Mouse (Mus musculus) heart, postnatal 25 days (tissue): ENCODE results near the gene Ppp2ca. TPM values are rescaled to one million over a fixed set of nuclear protein-coding genes. Genes with fewer than 3 reads are reported as not detected.

Experiments used
- DNase-seq: peaks from one replicate; pipeline ENCODE4 v3.0.0; 2022; ENCODE audit warnings: low spot score
- intact Hi-C: fragments of 180-260 bp; cut with DNase I; formaldehyde crosslinking; loops from one replicate; pipeline ENCODE4 v1.15.1; 2025
- total RNA-seq, 2 experiments: library from RNA; stranded (reverse); gene quantifications; 2 replicates each; pipeline ENCODE4 v1.2.3; 2021

The Ppp2ca gene
- total RNA-seq = 10 to 100 TPM; 50.8 to 55.6 TPM

DNA sequence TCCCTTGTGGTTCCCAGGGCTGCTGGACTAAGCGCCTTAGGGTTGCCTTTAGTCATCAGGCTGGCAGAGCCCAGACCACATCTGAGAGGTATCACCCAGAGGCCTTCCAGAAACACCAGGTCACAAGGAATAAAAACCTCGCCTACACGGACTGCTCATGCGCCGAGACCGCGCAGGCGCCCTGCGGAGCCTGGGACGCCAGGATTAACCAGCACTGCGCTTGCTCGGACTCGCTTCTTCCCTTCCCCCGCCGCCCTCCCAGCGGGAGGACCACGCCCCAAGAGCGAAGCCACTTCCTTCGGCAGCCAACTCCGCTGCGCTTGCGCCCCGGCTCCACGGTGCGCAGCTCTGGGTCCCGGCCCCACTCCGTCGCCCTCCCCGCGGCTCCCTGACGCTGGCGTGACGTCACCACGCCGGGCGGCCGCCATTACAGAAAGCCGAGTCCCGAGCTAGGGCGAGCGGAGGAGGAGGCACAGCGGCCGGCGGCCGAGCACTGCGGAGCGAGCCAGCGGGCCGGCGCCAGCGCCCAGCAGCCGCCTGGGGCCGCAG lies at the start of gene Ppp2ca:
Gene Ppp2ca (plus strand): TSS at position 284 of the 549 bp plus-strand sequence.
- intact Hi-C loops = loop anchor here (5.0 kb wide), 1 partner anchor 91 kb away; no protein-coding TSS in a partner anchor
- DNase-seq = peak; percentile 98

- intact Hi-C loops = no loop called here
These were observed 45.1 kb upstream of the Ppp2ca start for GRCm38 (mm10) chr11:52053371-52053770.

DNA sequence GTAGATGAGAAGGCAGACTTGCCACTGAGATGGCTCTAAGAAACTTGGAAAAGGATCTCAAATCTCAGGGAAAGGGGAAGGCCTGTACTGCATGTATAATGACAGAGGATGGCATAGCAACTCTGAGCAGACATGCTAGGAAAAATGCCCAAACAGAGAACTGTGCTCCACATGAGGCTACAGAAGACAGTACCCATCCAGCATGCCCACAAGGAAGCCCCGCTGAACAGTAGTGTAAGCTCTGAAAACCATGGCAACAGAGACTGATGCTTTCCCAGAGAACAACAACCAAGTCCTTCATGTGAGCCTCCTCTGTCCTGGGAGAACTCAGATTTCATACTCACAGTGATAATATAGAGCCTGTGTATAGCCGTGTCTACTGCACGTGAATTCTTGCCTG lies 43.8 kb upstream of the Ppp2ca start:
- intact Hi-C loops = no loop called here
- no peak for DNase-seq

More at GRCm38 (mm10) chr11:52053371-52053770, 45.1 kb upstream of the Ppp2ca start:
- no peak for DNase-seq

- DNase-seq = no peak
- intact Hi-C loops = no loop called here
These were observed 42.3 kb upstream of the Ppp2ca start for GRCm38 (mm10) chr11:52056198-52056597.

- DNase-seq = no peak
- intact Hi-C loops = no loop called here
These were observed 39.5 kb upstream of the Ppp2ca start for GRCm38 (mm10) chr11:52059001-52059400.

DNA sequence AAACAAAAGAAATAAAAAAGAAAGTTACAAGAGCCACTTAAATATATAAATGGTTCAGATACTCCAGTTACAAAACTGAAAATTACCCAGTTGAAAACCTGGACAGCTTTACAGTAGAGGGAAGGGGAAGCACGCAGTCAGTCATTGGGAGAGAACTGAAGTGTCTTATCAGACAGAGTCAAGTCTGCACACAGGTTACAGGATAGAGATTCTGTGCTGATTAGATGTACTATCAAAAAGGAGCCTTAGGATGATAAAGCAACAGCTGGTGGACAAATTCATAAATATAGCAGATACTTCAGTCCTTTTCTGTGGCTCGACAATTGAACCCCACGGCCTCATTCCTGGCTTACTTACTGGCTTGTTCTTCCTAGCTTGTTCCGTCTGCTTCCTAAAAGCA lies 38.2 kb upstream of the Ppp2ca start:
- DNase-seq = no peak
- intact Hi-C loops = no loop called here

DNA sequence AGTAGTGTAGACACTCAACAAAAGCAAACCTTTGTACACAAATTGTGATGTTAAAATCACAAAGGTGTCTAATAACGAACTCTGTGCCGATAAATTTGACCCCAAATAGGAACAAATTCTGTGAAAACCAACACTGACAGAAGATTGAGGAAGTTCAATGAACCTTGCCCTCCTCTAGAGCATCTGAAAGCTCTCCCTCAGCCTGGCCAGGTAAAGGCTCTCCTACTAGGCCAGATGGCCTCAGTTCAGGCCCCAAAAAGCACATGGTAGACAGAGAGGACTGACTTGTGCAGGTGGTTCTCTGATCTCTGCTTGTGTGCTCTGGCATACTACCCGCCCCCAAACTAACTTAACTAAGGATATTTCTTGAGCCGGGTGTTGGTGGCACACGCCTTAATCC lies 36.1 kb upstream of the Ppp2ca start:
- intact Hi-C loops = no loop called here
- DNase-seq = no peak

DNA sequence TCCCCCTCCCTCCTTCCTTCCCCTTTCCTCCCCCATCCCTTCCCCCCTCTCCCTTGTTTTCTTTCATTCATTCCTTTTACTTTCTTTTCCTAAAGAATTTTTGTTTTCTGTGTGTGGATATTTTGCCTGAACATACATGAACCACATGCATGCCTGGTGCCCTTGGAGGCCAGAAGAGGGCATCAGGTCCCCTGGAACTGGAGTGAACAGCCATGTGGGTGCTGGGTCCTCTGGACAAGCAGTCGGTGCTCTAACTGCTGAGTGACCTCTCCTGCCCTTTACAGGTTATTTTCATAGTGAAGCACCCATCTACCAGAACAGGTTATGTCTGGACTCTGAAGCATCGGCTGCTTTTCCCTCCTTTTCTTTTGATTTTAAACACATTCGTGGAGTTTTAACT lies 34.1 kb upstream of the Ppp2ca start:
- intact Hi-C loops = no loop called here
- DNase-seq = no peak

DNA sequence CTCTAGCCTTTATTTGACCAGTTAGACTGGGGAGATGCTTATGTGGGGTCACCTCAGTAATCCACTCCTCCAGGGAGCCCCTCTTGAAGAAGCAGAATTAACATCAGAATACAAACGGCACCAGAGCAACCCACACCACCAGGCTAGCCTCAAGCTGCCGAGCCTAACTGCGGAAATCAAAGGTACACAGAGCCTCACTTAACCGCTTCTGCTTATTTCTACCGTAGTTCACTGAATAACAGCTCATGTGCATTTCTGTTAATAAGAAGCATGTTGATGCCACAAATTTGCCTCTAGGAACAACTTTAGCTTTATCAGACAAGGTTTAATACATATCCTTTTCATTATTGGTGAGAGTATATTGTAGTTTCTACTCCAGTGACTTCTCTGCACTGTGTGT lies 32.6 kb upstream of the Ppp2ca start:
- intact Hi-C loops = no loop called here

DNA sequence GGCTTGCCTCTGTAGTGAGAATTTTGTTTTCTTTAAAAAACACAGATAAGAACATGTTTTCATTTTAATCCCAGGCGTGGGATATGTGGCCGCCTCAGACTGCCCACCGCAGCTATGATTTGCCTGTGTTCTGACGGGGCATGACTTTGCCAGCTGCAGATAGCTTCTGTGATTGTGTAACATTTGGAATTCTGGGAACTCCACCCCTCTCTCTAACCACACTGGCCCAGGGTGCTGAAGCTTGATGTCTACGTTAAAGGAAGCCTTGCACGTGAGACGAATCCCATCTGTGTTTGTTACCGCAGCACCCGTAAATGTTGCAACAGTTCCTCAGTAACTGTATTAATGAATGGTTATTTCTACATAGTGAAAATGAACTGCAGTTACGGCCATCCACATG lies 26.7 kb upstream of the Ppp2ca start:
- intact Hi-C loops = no loop called here
- no peak for DNase-seq

More for the DNA sequence above, 32.6 kb upstream of the Ppp2ca start:
- no peak for DNase-seq

DNA sequence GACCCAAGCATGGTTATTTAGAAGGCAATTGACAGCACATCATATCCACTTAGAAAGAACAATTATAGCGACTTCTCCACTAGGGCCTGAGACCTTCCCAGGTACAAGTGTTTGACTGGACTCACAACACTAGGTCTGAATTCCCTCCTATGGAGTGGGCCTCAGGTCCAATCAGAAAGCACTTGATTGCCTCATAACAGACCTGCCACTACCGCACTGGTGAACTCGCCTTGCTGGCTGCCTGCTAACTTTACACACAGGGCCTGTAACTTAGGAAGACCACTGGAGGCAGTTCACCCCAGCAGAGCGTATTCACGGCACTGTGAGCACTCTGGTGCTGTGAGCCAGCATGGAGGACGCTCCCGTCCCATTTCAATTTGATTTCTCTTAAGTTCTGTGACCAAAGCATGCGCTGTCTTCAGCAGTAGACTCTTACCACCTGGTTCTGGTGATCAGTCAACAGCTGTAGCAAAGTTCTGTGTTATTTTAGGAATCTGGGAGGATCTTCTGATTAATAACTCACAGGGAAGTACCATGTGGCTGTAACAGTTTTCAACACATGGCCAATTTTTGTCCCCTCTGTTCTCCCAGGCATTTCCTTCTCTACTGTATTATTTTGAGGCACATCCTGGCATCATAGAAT lies 24.8 kb upstream of the Ppp2ca start:
- no peak for DNase-seq
- intact Hi-C loops = no loop called here

GRCm38 (mm10) chr11:52074626-52075470 lies 23.6 kb upstream of the Ppp2ca start:
- intact Hi-C loops = no loop called here
- no peak for DNase-seq

- intact Hi-C loops = no loop called here
- no peak for DNase-seq
These were observed 22.5 kb upstream of the Ppp2ca start for GRCm38 (mm10) chr11:52075794-52076633.

DNA sequence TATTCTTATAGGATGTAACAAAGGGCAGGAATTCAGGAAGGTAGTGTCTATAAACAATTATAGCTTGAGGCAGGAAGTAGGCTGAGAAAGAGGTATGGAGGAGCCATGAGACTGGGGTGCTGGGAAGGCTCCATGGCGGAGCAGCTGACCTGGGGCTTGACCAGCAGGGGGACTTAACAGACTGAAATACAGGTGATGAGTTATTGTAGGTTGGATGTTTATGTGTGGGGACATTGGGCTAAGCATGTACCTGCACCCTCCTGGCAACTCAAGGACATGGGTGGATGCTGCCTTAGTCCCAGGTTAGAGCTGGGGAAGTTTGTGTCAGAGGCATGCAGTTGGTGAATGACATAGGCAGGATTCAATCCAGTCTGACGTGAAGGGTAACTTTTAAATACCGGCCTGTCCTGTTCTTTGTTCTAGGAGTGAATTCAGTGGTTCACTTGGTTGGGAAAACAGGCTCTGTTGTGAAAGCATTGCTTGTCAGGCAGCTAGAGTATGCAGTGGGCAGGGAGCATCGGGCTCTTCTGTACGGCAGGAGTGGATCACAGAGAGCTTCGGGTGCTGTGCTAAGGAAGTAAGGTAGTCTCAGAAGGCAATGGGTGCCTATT lies 21.6 kb upstream of the Ppp2ca start:
- DNase-seq = no peak
- intact Hi-C loops = no loop called here

DNA sequence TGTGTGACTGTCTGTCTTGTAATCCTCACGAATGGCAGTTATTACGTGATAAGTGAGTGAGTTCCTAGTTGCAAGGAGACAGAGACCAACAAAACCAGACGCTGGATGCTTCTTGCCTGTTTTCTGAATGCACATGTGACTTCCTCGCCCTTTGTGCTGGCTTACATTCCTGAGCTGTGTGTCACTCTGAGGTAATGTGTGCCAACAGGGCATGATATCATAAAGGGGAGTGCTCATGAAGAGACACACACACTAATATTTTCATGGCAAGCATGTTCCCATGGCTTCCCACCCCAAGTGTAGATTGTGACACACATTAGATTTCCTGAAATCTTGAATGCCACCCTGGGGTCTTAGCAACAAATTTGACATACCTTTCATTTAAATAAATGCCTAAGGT lies 20.5 kb upstream of the Ppp2ca start:
- no peak for DNase-seq
- intact Hi-C loops = no loop called here

DNA sequence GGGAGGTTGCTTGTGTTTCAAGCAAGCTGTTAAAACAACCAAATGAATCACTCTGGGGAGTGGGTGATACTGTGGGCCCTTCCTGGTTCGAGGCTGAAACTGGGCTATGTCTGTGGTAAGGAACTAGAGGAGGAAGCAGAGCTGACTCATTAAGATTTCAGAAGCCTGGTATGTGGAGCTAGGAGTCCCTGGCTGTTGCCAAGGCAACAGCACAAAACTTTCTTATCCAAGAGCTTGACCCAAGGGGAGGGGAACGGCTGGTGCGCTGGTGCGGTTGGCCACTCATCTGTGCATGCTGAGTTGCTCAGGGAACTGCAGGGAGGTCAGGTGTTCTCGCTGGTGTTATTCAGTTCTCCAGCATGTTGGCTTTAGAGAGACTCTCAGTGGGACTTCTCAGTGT lies 18.5 kb upstream of the Ppp2ca start:
- no peak for DNase-seq
- intact Hi-C loops = no loop called here

DNA sequence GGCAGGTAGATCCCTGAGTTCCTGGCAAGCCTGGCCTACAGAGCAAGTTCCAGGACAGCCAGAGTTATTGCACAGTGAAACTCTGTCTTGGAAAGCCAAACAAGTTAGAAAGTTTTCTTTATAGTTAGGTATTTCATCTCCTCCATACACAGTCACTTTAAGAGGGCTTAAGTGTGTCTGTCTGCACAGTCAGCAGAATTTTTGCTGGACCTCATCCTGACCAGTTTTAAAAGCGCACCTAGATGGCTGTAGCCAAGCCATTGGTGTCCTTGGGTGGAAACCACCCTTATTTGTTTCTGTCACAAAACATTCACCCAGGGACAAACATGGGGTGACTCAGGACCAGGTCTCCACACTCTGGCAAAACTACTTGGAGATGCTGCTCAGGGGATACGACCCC lies 17.8 kb upstream of the Ppp2ca start:
- no peak for DNase-seq
- intact Hi-C loops = no loop called here

- intact Hi-C loops = loop anchor here (5.0 kb wide), 1 partner anchor 69 kb away; no protein-coding TSS in a partner anchor
- no peak for DNase-seq
These were observed 12.7 kb upstream of the Ppp2ca start for GRCm38 (mm10) chr11:52085857-52086203.

GRCm38 (mm10) chr11:52086204-52086864 lies 12.1 kb upstream of the Ppp2ca start:
- intact Hi-C loops = loop anchor here (5.0 kb wide), 1 partner anchor 69 kb away; no protein-coding TSS in a partner anchor
- no peak for DNase-seq
